In the genomic region with DNA sequence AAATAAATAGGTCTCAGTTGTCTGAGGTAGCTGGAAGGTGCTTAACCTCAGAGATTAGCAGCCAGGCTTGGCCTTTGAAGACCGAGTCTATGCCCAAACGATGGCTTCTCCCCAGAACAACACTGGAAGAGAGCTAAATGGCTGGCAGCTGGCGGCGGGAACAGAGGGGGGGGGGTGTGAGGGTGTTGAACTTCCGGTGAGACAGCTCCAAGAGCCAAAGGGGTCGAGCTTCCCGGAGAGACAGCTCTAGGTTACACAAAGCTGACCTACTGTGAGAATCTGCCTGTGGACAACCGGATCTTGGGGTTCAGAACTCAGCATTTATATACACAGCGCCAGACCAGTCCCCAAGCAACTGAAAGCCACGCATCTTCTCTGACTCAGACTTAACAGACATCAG, we compare ENCODE assay signal across 22 mouse cellular contexts. TPM values are rescaled to one million over a fixed set of nuclear protein-coding genes. Genes with fewer than 3 reads are reported as not detected.
A peak's percentile ranks its signal among the peaks of the same experiment; 100 is the strongest.
DNase-seq lines count a peak whose midpoint lies in the region; ATAC-seq and TF ChIP-seq lines count a peak whose summit lies in the region.
"Had no signal": no experiment of that assay in that cellular context is flagged by ENCODE, and none has a peak within 500 bp of the region (broad histone marks: within the 10 kb centered on the region; RNA-seq: fewer than 3 reads in every experiment).

No protein-coding gene starts in this region.

- WGBS in lung, embryonic 15.5 days: 24% methylated on average over 10 of the region's 10 CpGs
- 47% methylated on average over 10 of the region's 10 CpGs for WGBS in neural tube, embryonic 15.5 days

- no peak for TF ChIP-seq EP300 in ES-Bruce4 (IDR thresholded peaks at IDR 0.05; ENCODE audit: insufficient read depth, low read depth, low read length)

- ATAC-seq in lung, embryonic 15.5 days (ENCODE audit: borderline replicate concordance, extremely low read depth, low FRiP score, low TSS enrichment): 0 out of 2 replicates have a peak, but pooled peaks have one; percentile 19
- ATAC-seq in neural tube, embryonic 15.5 days (ENCODE audit: low FRiP score): no peak
- ATAC-seq: CD4-positive, CD25-positive, alpha-beta regulatory T cell, adult 4 months; forebrain, embryonic 16.5 days had no signal

- no peak for DNase-seq in lung, postnatal 4 days
- DNase-seq in brain, embryonic 14.5 days (ENCODE audit: low read depth): peak; percentile 18
- DNase-seq in B cell, adult 2 months: no peak
- DNase-seq: adrenal gland, postnatal 10 days; cerebellum, adult 11-12 months; cerebellum, adult 9-10 months; cerebellum, postnatal 25 days; gastrocnemius, postnatal 14 days; heart, adult 2 months; heart, postnatal 36 days had no signal

- no peaks in the 10 kb centered on the region for H3K27me3 ChIP-seq in lung, embryonic 15.5 days
- H3K27me3 ChIP-seq in E14TG2a.4 (ENCODE audit: insufficient read depth, low read length): no peaks in the 10 kb centered on the region
- no peaks in the 10 kb centered on the region for H3K27me3 ChIP-seq in ES-Bruce4 (ENCODE audit: control insufficient read depth, insufficient read depth, low read length, poor library complexity, severe bottlenecking)
- H3K27me3 ChIP-seq in neural tube, embryonic 15.5 days (replicated peaks): no peaks in the 10 kb centered on the region
- H3K27me3 ChIP-seq: embryonic facial prominence, embryonic 13.5 days; forebrain, embryonic 12.5 days; heart, embryonic 13.5 days; hindbrain, embryonic 15.5 days had no signal

- TF ChIP-seq CTCF in E14TG2a.4 (conservative IDR thresholded peaks at IDR 0.05; ENCODE audit: low read length) (no peak), ES-Bruce4 (IDR thresholded peaks at IDR 0.05; ENCODE audit: low read depth, low read length) (no peak)
- TF ChIP-seq CTCF in brain, embryonic 14.5 days (IDR thresholded peaks at IDR 0.05; ENCODE audit: borderline replicate concordance, extremely low read depth, insufficient read depth, insufficient read length): no peak

- no peaks in the 10 kb centered on the region for H3K36me3 ChIP-seq in lung, embryonic 15.5 days
- H3K36me3 ChIP-seq in E14TG2a.4 (ENCODE audit: insufficient read depth, low read length): peaks cover 13% of the 10 kb centered on the region; the same call in 1 of the 2 replicates
- no peaks in the 10 kb centered on the region for H3K36me3 ChIP-seq in ES-Bruce4 (ENCODE audit: control insufficient read depth, insufficient read depth, low read length, poor library complexity, severe bottlenecking)
- H3K36me3 ChIP-seq in neural tube, embryonic 15.5 days: no peaks in the 10 kb centered on the region
- H3K36me3 ChIP-seq: embryonic facial prominence, embryonic 13.5 days; forebrain, embryonic 12.5 days; heart, embryonic 13.5 days; hindbrain, embryonic 15.5 days had no signal

- no peaks in the 10 kb centered on the region for H3K9me3 ChIP-seq in lung, embryonic 15.5 days
- H3K9me3 ChIP-seq in E14TG2a.4 (ENCODE audit: low read length) (no peaks in the 10 kb centered on the region), ES-Bruce4 (replicated peaks; ENCODE audit: control insufficient read depth, insufficient read depth, low read length, poor library complexity, severe bottlenecking) (no peaks in the 10 kb centered on the region)
- no peaks in the 10 kb centered on the region for H3K9me3 ChIP-seq in neural tube, embryonic 15.5 days (replicated peaks)
- H3K9me3 ChIP-seq: forebrain, embryonic 12.5 days; heart, embryonic 13.5 days; hindbrain, embryonic 15.5 days had no signal

- no peak overlapping the region for H3K9ac ChIP-seq in lung, embryonic 15.5 days
- H3K9ac ChIP-seq in ES-Bruce4 (ENCODE audit: low read depth, poor library complexity, severe bottlenecking): peak overlapping the region; percentile 20
- H3K9ac ChIP-seq in neural tube, embryonic 15.5 days (replicated peaks): no peak overlapping the region
- H3K9ac ChIP-seq: embryonic facial prominence, embryonic 13.5 days; forebrain, embryonic 12.5 days; heart, embryonic 13.5 days; hindbrain, embryonic 15.5 days had no signal

- no peak overlapping the region for H3K4me3 ChIP-seq in lung, embryonic 15.5 days
- H3K4me3 ChIP-seq in E14TG2a.4 (replicated peaks; ENCODE audit: low read length): peak overlapping the region; percentile 17; the same call in 1 of the 2 replicates
- H3K4me3 ChIP-seq in ES-Bruce4 (ENCODE audit: low read depth, low read length): no peak overlapping the region
- no peak overlapping the region for H3K4me3 ChIP-seq in neural tube, embryonic 15.5 days (replicated peaks)
- H3K4me3 ChIP-seq: embryonic facial prominence, embryonic 13.5 days; forebrain, embryonic 12.5 days; heart, adult 2 months; heart, embryonic 13.5 days; hindbrain, embryonic 15.5 days had no signal

- TF ChIP-seq POLR2A in ES-Bruce4 (IDR thresholded peaks at IDR 0.05; ENCODE audit: insufficient read depth, low read length): no peak
- TF ChIP-seq POLR2A in brain, embryonic 14.5 days (IDR thresholded peaks at IDR 0.05; ENCODE audit: borderline replicate concordance, extremely low read depth, insufficient read depth, insufficient read length, poor library complexity, severe bottlenecking): no peak

- H3K4me1 ChIP-seq in lung, embryonic 15.5 days: 0 out of 2 replicates have a peak, but pooled peaks cover 4% of the 10 kb centered on the region
- H3K4me1 ChIP-seq in E14TG2a.4 (replicated peaks; ENCODE audit: low read depth, low read length) (peaks cover 53% of the 10 kb centered on the region), ES-Bruce4 (ENCODE audit: control insufficient read depth, insufficient read depth, low read length) (no peaks in the 10 kb centered on the region)
- no peaks in the 10 kb centered on the region for H3K4me1 ChIP-seq in neural tube, embryonic 15.5 days
- H3K4me1 ChIP-seq: forebrain, embryonic 12.5 days; hindbrain, embryonic 15.5 days had no signal

- no peak overlapping the region for H3K27ac ChIP-seq in lung, embryonic 15.5 days
- H3K27ac ChIP-seq in ES-Bruce4 (ENCODE audit: insufficient read depth, low read length): peak overlapping the region; percentile 67
- H3K27ac ChIP-seq in neural tube, embryonic 15.5 days (replicated peaks): no peak overlapping the region
- H3K27ac ChIP-seq: embryonic facial prominence, embryonic 13.5 days; forebrain, embryonic 12.5 days; heart, adult 2 months; heart, embryonic 13.5 days; hindbrain, embryonic 15.5 days had no signal

- no peak overlapping the region for H3K4me2 ChIP-seq in lung, embryonic 15.5 days
- H3K4me2 ChIP-seq in neural tube, embryonic 15.5 days: no peak overlapping the region
- H3K4me2 ChIP-seq: embryonic facial prominence, embryonic 13.5 days; forebrain, embryonic 12.5 days; heart, embryonic 13.5 days; hindbrain, embryonic 15.5 days had no signal

RNA-seq across cellular contexts. Expression of a gene that starts 11.7 kb away (rescaled TPM):
- polyA plus RNA-seq in lung, embryonic 15.5 days (2015; fragmentation: Nextera tagmentation; extraction: Ambion mirVana): 11.4 and 12.0 TPM in 2 replicates
- 0.81 and 1.5 TPM in 2 replicates for polyA plus RNA-seq in ES-Bruce4 (2011; ENCODE audit: insufficient read depth, insufficient read length, low read depth, missing spikeins)
- 3.6 and 3.9 TPM in 2 replicates for polyA plus RNA-seq in brain, embryonic 14.5 days (2012; rRNA removed)
- 3.4 and 3.5 TPM in 2 replicates for polyA plus RNA-seq in neural tube, embryonic 15.5 days (2015; fragmentation: Nextera tagmentation; extraction: Ambion mirVana)
- polyA plus RNA-seq: CD4-positive, CD25-positive, alpha-beta regulatory T cell, adult 4 months; gonadal fat pad, adult 2 months; heart, adult 2 months; heart, postnatal 0 days had no signal

RNA-seq across cellular contexts. Expression of a gene that starts 22.0 kb away (rescaled TPM):
- 9.2 and 10.2 TPM in 2 replicates for polyA plus RNA-seq in lung, embryonic 15.5 days (2015; fragmentation: Nextera tagmentation; extraction: Ambion mirVana)
- polyA plus RNA-seq in ES-Bruce4 (2011; ENCODE audit: insufficient read depth, insufficient read length, low read depth, missing spikeins): 30.4 and 31.2 TPM in 2 replicates
- 3.8 and 4.1 TPM in 2 replicates for polyA plus RNA-seq in brain, embryonic 14.5 days (2012; rRNA removed)
- polyA plus RNA-seq in neural tube, embryonic 15.5 days (2015; fragmentation: Nextera tagmentation; extraction: Ambion mirVana): 3.9 and 4.8 TPM in 2 replicates

RNA-seq across cellular contexts. Expression of a gene that starts 35.1 kb away (rescaled TPM):
- 18.1 and 18.2 TPM in 2 replicates for polyA plus RNA-seq in lung, embryonic 15.5 days (2015; fragmentation: Nextera tagmentation; extraction: Ambion mirVana)
- 16.8 and 18.2 TPM in 2 replicates for polyA plus RNA-seq in ES-Bruce4 (2011; ENCODE audit: insufficient read depth, insufficient read length, low read depth, missing spikeins)
- 16.8 and 17.2 TPM in 2 replicates for polyA plus RNA-seq in brain, embryonic 14.5 days (2012; rRNA removed)
- polyA plus RNA-seq in neural tube, embryonic 15.5 days (2015; fragmentation: Nextera tagmentation; extraction: Ambion mirVana): 15.9 and 17.3 TPM in 2 replicates

RNA-seq across cellular contexts. Expression of a gene that starts 41.9 kb away (rescaled TPM):
- 181 and 184 TPM in 2 replicates for polyA plus RNA-seq in lung, embryonic 15.5 days (2015; fragmentation: Nextera tagmentation; extraction: Ambion mirVana)
- 64.2 and 66.4 TPM in 2 replicates for polyA plus RNA-seq in ES-Bruce4 (2011; ENCODE audit: insufficient read depth, insufficient read length, low read depth, missing spikeins)
- polyA plus RNA-seq in brain, embryonic 14.5 days (2012; rRNA removed): 164 TPM in 2 replicates
- polyA plus RNA-seq in neural tube, embryonic 15.5 days (2015; fragmentation: Nextera tagmentation; extraction: Ambion mirVana): 403 and 479 TPM in 2 replicates

RNA-seq across cellular contexts. Expression of a gene that starts 44.5 kb away (rescaled TPM):
- polyA plus RNA-seq in lung, embryonic 15.5 days (2015; fragmentation: Nextera tagmentation; extraction: Ambion mirVana): 195 and 203 TPM in 2 replicates
- polyA plus RNA-seq in ES-Bruce4 (2011; ENCODE audit: insufficient read depth, insufficient read length, low read depth, missing spikeins): 261 and 265 TPM in 2 replicates
- polyA plus RNA-seq in brain, embryonic 14.5 days (2012; rRNA removed): 65.0 and 97.6 TPM in 2 replicates
- polyA plus RNA-seq in neural tube, embryonic 15.5 days (2015; fragmentation: Nextera tagmentation; extraction: Ambion mirVana): 194 and 201 TPM in 2 replicates
